Mouse (Mus musculus) lung, adult 18-20 months (tissue): ENCODE data around the gene Apoa2.

Source experiments
- DNase-seq, 2 experiments: peaks; one replicate each; pipeline ENCODE4 v3.0.0; 2022; ENCODE audit warnings: mixed read lengths in 2 of 2

Gene Apoa2

GRCm38 (mm10) chr1:171224857-171225256 is at the start of gene Apoa2:
Apoa2 (plus strand) TSS chr1:171225054.
- no peak for DNase-seq

DNA sequence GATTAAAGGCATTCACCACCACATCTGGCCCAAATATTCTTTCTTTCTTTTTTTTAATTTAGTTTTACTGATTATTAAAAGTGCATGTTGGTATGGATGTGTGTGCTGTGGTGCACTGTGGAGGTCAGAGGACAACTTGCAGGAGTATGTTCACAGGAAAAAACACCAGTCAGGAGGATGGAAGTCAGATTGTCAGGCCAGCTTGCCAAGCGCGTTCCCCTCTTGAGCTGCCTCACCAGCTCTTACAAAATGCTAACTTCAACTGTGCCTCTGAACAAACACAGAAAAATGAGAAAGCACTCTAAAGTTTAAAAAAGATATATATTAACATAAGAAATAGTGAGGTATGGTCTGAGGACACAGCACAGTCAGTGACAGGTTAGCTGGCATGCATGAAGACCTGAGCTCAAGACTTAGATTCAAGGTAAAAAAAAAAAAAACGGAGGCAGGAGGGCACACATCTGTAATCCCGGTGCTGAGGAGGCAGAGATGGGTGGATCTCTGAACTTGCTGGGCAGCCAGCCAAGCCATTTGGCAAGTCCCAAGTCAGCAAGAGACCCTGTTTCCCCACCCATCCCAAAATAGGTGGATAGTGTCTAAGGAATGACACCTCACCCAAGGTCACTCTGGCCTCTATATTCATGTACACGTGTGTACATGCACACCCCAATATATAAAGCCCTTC is 45.2 kb upstream of the Apoa2 start:
- no peak for DNase-seq

DNA sequence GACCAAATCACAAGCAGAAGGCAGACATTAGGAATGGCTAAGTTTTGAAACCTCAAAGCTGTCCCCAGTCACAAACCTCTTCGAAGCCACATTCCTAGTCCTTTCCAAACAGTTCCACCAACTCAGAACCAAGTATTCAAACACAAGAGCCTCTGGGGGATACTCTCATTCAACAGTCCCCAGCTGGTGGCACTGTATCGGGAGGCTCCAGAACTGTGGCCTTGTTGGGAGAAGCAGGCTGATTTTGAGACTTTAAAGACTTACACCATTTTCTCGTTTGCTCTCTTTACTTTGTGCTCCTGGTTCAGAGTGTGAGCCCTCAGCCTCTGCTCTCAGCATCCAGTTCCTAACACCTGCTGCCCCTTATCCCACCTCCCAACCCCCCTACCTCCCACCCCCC is 41.8 kb upstream of the Apoa2 start:
- no peak for DNase-seq

- DNase-seq, result no peak
Observed at GRCm38 (mm10) chr1:171183620-171184019, 41.2 kb upstream of the Apoa2 start.

DNA sequence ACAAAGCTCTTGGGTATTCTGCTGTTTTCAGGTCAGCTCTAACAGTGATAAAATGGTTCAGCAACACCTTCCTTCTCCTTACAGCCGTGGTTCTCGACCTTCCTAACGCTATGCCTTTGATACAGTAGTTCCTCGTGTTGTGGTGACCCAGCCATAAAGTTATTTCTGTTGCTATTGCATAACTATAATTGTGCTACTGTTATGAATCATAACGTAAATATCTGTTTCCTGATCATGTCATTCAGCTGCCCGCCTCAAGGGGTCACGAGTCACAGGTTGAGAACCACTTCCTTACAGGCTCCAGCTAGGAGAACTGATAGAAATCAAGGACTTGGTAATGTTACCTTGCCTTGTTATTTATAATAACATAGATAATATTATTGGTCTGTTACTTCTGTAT is 40.5 kb upstream of the Apoa2 start:
- DNase-seq, result peak; percentile 83 to 86

DNA sequence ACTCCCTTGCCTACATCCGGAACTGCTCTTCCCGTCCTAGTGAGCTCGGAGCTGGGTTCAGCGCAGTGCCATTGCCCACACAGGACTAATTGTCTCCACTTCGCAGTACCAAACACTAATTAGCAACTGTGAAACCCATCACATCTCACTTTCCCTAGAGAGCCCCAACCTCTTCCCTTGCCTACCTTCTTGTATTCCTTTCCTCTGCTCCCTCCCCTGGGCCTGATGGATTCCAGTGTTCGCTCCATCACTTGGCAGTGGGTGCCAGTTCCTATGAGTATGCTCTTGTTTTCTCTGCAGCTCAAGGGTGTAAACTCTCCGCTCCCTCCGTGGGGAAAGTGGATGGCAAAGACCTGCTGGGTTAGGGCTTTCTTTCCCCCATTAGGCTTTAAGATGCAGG is 39.2 kb upstream of the Apoa2 start:
- no peak for DNase-seq

GRCm38 (mm10) chr1:171187851-171188700 is 36.8 kb upstream of the Apoa2 start:
- DNase-seq, result no peak

- DNase-seq, result no peak
Observed at GRCm38 (mm10) chr1:171189046-171189445, 35.8 kb upstream of the Apoa2 start.

GRCm38 (mm10) chr1:171189476-171190114 is 35.3 kb upstream of the Apoa2 start:
- DNase-seq, result peak in 1 of 2 experiments; percentile 13

- no peak for DNase-seq
Observed at GRCm38 (mm10) chr1:171190832-171191231, 34.0 kb upstream of the Apoa2 start.

DNA sequence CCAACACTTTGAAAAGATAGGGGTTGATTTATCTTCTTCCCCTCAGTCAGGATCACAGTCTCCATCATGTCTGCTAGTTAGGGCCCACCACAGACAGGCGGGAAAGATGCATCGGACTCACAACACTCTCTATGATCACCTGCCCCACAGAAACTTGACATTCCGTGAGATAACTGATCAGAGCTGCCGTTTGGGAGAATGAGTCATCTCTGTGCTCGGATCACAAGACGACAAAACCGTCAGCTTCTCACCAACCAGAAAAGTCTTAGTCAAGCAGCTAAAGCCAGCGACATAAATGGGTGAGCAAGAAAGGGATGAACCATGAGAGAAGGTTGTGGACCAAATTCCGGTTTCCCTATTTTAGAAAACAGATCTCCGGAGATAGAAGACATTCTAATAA is 32.6 kb upstream of the Apoa2 start:
- DNase-seq, result no peak

GRCm38 (mm10) chr1:171193093-171193840 is 31.6 kb upstream of the Apoa2 start:
- DNase-seq, result no peak

- DNase-seq, result no peak
Observed at GRCm38 (mm10) chr1:171193911-171194830, 30.7 kb upstream of the Apoa2 start.

GRCm38 (mm10) chr1:171195046-171195822 is 29.6 kb upstream of the Apoa2 start:
- no peak for DNase-seq

- peak; percentile 74 to 76 for DNase-seq
Observed at GRCm38 (mm10) chr1:171195887-171196397, 28.9 kb upstream of the Apoa2 start, which contains the start of gene Pcp4l1. Pcp4l1 (minus strand) TSS chr1:171196268.

DNA sequence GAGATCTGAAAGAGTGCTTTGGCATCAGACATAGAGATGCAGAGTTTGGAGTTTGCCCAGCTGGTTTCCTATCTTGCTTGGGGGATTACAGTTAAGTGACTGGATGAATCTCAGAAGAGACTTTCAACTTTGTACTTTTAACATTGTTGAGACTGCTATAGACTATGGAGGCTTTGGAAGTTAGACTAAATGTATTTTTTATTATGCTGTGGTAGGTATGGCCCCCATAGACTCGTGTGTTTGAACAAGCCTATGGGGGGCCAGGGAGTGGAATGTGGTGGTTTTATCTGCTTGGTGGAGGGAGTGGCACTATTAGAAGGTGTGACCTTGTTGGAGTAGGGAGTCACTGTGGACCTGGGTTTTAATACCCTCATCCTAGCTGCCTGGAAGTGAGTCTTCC is 25.3 kb upstream of the Apoa2 start:
- DNase-seq, result no peak

GRCm38 (mm10) chr1:171200769-171201168 is 24.1 kb upstream of the Apoa2 start:
- no peak for DNase-seq

- DNase-seq, result no peak
Observed at GRCm38 (mm10) chr1:171203471-171204248, 21.2 kb upstream of the Apoa2 start.

GRCm38 (mm10) chr1:171204249-171204644 is 20.6 kb upstream of the Apoa2 start:
- DNase-seq, result peak in 1 of 2 experiments; percentile 45
